Mouse (Mus musculus): ENCODE data around the gene 2900011O08Rik.

DNA sequence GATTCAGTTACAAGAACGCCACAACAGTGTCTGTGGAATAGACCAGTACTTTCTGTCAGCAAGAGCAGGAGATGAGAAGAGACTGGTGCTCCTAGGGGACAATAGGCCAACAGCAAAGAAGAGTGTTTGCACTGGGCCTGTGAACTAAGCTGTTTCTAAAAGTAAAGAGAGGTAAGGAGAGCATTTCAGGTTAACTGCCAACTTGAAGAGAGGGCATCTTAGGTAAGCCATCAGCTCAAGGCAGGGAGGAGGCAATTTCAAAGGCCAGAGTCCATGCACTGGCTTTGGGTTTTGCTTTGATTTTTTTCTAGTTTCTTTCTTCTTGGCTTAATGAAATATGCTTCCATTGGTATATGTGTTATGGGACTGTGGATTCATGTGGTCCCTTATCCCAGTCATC is 7.7 kb downstream of the 2900011O08Rik start:
- TF ChIP-seq CTCF (IDR thresholded peaks at IDR 0.05; ENCODE audit: insufficient read depth, low read depth, low read length), result no peak
- TF ChIP-seq POLR2A (IDR thresholded peaks at IDR 0.05; ENCODE audit: insufficient read depth, low read depth, low read length), result no peak

Data from olfactory bulb, adult 2 months (tissue).